Mouse (Mus musculus) gastrocnemius, adult 18-20 months (tissue): ENCODE measurements at regions not wholly inside any gene's neighbourhood (a gene's known extent, or its start where the extent isn't known, plus 50 kb on each side); places are given as distances from the start of the nearest gene placed in this dataset.
A peak's percentile ranks its signal among the peaks of the same experiment; 100 is the strongest.

Experiments used
- DNase-seq: peaks from one replicate; pipeline ENCODE4 v3.0.0; 2021; ENCODE audit warnings: low spot score

GRCm38 (mm10) chr4:53915326-53915725 lies 89.5 kb downstream of the Tmem38b start:
- DNase-seq: no peak

GRCm38 (mm10) chr4:53919188-53919587 lies 93.3 kb downstream of the Tmem38b start:
- peak; percentile 40 for DNase-seq

- no peak for DNase-seq
Measured at GRCm38 (mm10) chr4:53920587-53920986, 94.7 kb downstream of the Tmem38b start.

- DNase-seq: no peak
Measured at GRCm38 (mm10) chr4:53931068-53931467, 105.2 kb downstream of the Tmem38b start.

GRCm38 (mm10) chr4:53931499-53931898 lies 105.7 kb downstream of the Tmem38b start:
- DNase-seq: peak; percentile 18

GRCm38 (mm10) chr4:53935306-53935705 lies 109.5 kb downstream of the Tmem38b start:
- no peak for DNase-seq

- no peak for DNase-seq
Measured at GRCm38 (mm10) chr4:53948736-53949135, 122.9 kb downstream of the Tmem38b start.

GRCm38 (mm10) chr4:53949164-53949563 lies 123.3 kb downstream of the Tmem38b start:
- DNase-seq: no peak

- no peak for DNase-seq
Measured at GRCm38 (mm10) chr4:53950496-53950895, 124.7 kb downstream of the Tmem38b start.

- DNase-seq: no peak
Measured at GRCm38 (mm10) chr4:53951003-53951733, 125.3 kb downstream of the Tmem38b start.

GRCm38 (mm10) chr4:53951734-53952109 lies 125.9 kb downstream of the Tmem38b start:
- no peak for DNase-seq

- no peak for DNase-seq
Measured at GRCm38 (mm10) chr4:53952288-53952687, 126.4 kb downstream of the Tmem38b start.

- DNase-seq: no peak
Measured at GRCm38 (mm10) chr4:53962458-53962857, 136.6 kb downstream of the Tmem38b start.

- DNase-seq: no peak
Measured at GRCm38 (mm10) chr4:53970461-53970860, 144.6 kb downstream of the Tmem38b start.

GRCm38 (mm10) chr4:53970960-53971359 lies 145.1 kb downstream of the Tmem38b start:
- no peak for DNase-seq

- DNase-seq: no peak
Measured at GRCm38 (mm10) chr4:53976036-53976638, 150.3 kb downstream of the Tmem38b start.

GRCm38 (mm10) chr4:53986519-53987301 lies 160.9 kb downstream of the Tmem38b start:
- DNase-seq: no peak

- DNase-seq: no peak
Measured at GRCm38 (mm10) chr4:53987536-53987935, 161.7 kb downstream of the Tmem38b start.

- no peak for DNase-seq
Measured at GRCm38 (mm10) chr4:54021069-54021829, 195.4 kb downstream of the Tmem38b start.

GRCm38 (mm10) chr4:54021861-54022385 lies 196.1 kb downstream of the Tmem38b start:
- DNase-seq: no peak

- DNase-seq: no peak
Measured at GRCm38 (mm10) chr4:54026919-54027318, 201.1 kb downstream of the Tmem38b start.
